Mouse (Mus musculus): ENCODE measurements around the gene Lrrc38.

Lrrc38 gene

GRCm38 (mm10) chr4:143350047-143351015, 774 bp downstream of the Lrrc38 start:
- no peak for DNase-seq (ENCODE audit: low spot score in 2 of 2)

- DNase-seq (ENCODE audit: low spot score in 2 of 2), result no peak
These were observed 2.7 kb downstream of the Lrrc38 start for GRCm38 (mm10) chr4:143352301-143352700.

GRCm38 (mm10) chr4:143361520-143361919, 12.0 kb downstream of the Lrrc38 start:
- DNase-seq (ENCODE audit: low spot score in 2 of 2), result no peak

- DNase-seq (ENCODE audit: low spot score in 2 of 2), result no peak
These were observed 17.0 kb downstream of the Lrrc38 start for GRCm38 (mm10) chr4:143366415-143367041.

GRCm38 (mm10) chr4:143379480-143379879, 29.9 kb downstream of the Lrrc38 start:
- DNase-seq (ENCODE audit: low spot score in 2 of 2), result no peak

- peak; percentile 49 to 54 for DNase-seq (ENCODE audit: low spot score in 2 of 2)
These were observed 30.6 kb downstream of the Lrrc38 start for GRCm38 (mm10) chr4:143379931-143380715.

- peak in 1 of 2 experiments; percentile 57 for DNase-seq (ENCODE audit: low spot score in 2 of 2)
These were observed 31.1 kb downstream of the Lrrc38 start for GRCm38 (mm10) chr4:143380716-143381004.

- DNase-seq (ENCODE audit: low spot score in 2 of 2), result peak in 1 of 2 experiments; percentile 39
These were observed 32.6 kb downstream of the Lrrc38 start for GRCm38 (mm10) chr4:143382163-143382562.

GRCm38 (mm10) chr4:143383646-143384045, 34.1 kb downstream of the Lrrc38 start:
- DNase-seq (ENCODE audit: low spot score in 2 of 2), result no peak

GRCm38 (mm10) chr4:143388955-143389702, 39.6 kb downstream of the Lrrc38 start:
- peak; percentile 52 to 57 for DNase-seq (ENCODE audit: low spot score in 2 of 2)

GRCm38 (mm10) chr4:143394181-143394580, 44.6 kb downstream of the Lrrc38 start, which contains the start of gene Pramel1:
TSS of gene Pramel1 (plus strand) at chr4:143394428.
- no peak for DNase-seq (ENCODE audit: low spot score in 2 of 2)

GRCm38 (mm10) chr4:143411566-143412218, 62.1 kb downstream of the Lrrc38 start:
- DNase-seq (ENCODE audit: low spot score in 2 of 2), result peak; percentile 22 to 32

GRCm38 (mm10) chr4:143412219-143413092, 62.9 kb downstream of the Lrrc38 start, which contains the start of gene Pramef8:
TSS of gene Pramef8 (plus strand) at chr4:143412426.
- peak; percentile 94 to 96 for DNase-seq (ENCODE audit: low spot score in 2 of 2)

GRCm38 (mm10) chr4:143413621-143414020, 64.1 kb downstream of the Lrrc38 start:
- no peak for DNase-seq (ENCODE audit: low spot score in 2 of 2)

- DNase-seq (ENCODE audit: low spot score in 2 of 2), result no peak
These were observed 64.6 kb downstream of the Lrrc38 start for GRCm38 (mm10) chr4:143414121-143414520.
